Mouse (Mus musculus) stomach, embryonic 16.5 days (tissue): ENCODE data around the gene Sorcs2. TPM values are rescaled to one million over a fixed set of nuclear protein-coding genes. Genes with fewer than 3 reads are reported as not detected.

Experiments
- ATAC-seq: fragments of 200-750 bp; cut with Nextera tagmentation; 2 replicates; pipeline ENCODE4 v1.8.0; 2017; ENCODE audit warnings: moderate number of reproducible peaks, moderate TSS enrichment; ENCODE audit not compliant: insufficient read depth, low FRiP score
- H3K27ac ChIP-seq: fragments of 300-500 bp; sonication (generic); 2 replicates; pipeline ENCODE4 v1.5.1; 2014; ENCODE audit warnings: low read length
- H3K27me3 ChIP-seq: fragments of 300-500 bp; sonication (generic); 2 replicates; pipeline ENCODE4 v1.6.1; 2014; ENCODE audit warnings: low read length, control low read depth, mixed read lengths; ENCODE audit not compliant: control insufficient read depth, insufficient read depth
- H3K36me3 ChIP-seq: fragments of 300-500 bp; sonication (generic); 2 replicates; pipeline ENCODE4 v1.6.1; 2014; ENCODE audit warnings: low read length; ENCODE audit not compliant: control insufficient read depth, insufficient read depth
- H3K4me1 ChIP-seq: fragments of 300-500 bp; sonication (generic); 2 replicates; pipeline ENCODE4 v1.6.1; 2014; ENCODE audit warnings: low read length, control low read depth, mixed read lengths; ENCODE audit not compliant: control insufficient read depth, insufficient read depth
- H3K4me2 ChIP-seq: fragments of 300-500 bp; sonication (generic); 2 replicates; pipeline ENCODE4 v1.6.1; 2014; ENCODE audit warnings: low read depth, low read length, mixed read lengths
- H3K4me3 ChIP-seq: fragments of 300-500 bp; sonication (generic); replicated peaks from 2 replicates; pipeline ENCODE4 v1.5.1; 2014; ENCODE audit warnings: mild to moderate bottlenecking, low read length
- H3K9ac ChIP-seq: fragments of 300-500 bp; sonication (generic); 2 replicates; pipeline ENCODE4 v1.6.1; 2014; ENCODE audit warnings: low read length
- H3K9me3 ChIP-seq: fragments of 300-500 bp; sonication (generic); replicated peaks from 2 replicates; pipeline ENCODE4 v1.6.1; 2016; ENCODE audit warnings: low read length, control low read depth; ENCODE audit not compliant: control insufficient read depth
- WGBS: fragments of 180-500 bp; shearing (Covaris S2); extraction: QIAGEN DNeasy Blood & Tissue Kit; methylation state at CpG from one replicate; pipeline ENCODE4 v1.1.7; 2014; 5-methylcytosine and 5-hydroxymethylcytosine counted together
- polyA plus RNA-seq: library from polyadenylated mRNA; unstranded; fragments of >200 nt; fragmentation: Nextera tagmentation; extraction: Ambion mirVana; gene quantifications from 2 replicates; pipeline ENCODE4 v1.2.1, GENCODE M21; 2015

Sorcs2 gene
- polyA plus RNA-seq, 1 experiment from 2014 or later: 11.8 TPM

DNA sequence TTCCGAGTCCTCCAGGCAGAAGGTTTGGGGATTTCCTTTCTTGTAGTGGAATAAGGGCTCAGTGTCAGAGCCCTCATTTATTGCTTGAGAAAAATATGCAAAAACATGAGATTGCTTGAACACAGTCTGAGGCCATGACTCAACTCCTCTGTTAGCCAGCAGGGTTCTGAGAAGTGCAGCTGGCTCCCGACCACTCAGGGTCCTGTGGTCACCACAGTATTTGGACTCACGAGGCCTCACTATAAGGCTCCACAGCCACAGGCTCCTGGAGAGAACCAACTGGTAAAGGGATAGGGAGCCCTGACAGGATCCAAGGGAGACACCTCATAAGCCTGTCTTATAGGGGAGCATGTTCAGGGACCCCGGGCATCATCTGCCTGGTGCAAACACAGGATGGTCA, 15.2 kb downstream of the Sorcs2 start:
- H3K9ac ChIP-seq: no peak overlapping the region
- ATAC-seq: no peak
- 66% methylated on average over 4 of the region's 4 CpGs for WGBS
- H3K4me2 ChIP-seq: no peak overlapping the region
- peaks cover 23% of the 10 kb centered on the region for H3K4me1 ChIP-seq
- no peaks in the 10 kb centered on the region for H3K9me3 ChIP-seq
- H3K36me3 ChIP-seq: no peaks in the 10 kb centered on the region
- no peak overlapping the region for H3K27ac ChIP-seq
- H3K4me3 ChIP-seq: no peak overlapping the region
- no peaks in the 10 kb centered on the region for H3K27me3 ChIP-seq

DNA sequence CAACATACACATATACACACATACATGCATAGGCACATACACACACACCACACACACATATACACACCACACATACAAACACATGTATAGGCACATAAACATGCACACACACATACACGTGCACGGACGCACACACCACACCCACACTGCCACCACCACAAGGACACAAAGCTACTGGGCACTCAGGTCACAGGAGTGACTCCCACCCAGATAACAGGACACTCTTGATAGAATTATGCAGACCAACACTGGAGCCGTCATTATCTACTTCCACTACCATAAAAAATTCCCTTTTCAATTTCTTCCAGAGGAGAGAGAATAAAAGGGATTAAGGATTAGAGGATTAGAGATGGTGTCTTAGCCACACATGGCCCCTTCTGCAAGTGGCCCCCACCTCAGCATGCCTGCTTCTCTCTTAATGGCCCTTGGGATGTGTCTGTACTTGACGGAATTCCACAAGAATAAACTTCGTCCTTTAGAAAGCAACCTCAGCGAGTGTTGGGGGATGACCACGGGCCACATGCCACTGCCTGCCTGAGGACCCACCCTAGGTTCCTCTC, 15.7 kb downstream of the Sorcs2 start:
- Histone ChIP-seq H3K4me3 (no peak overlapping the region), H3K27me3 (no peaks in the 10 kb centered on the region), H3K36me3 (no peaks in the 10 kb centered on the region), H3K27ac (no peak overlapping the region), H3K4me1 (peaks cover 29% of the 10 kb centered on the region), H3K4me2 (no peak overlapping the region), H3K9ac (no peak overlapping the region), H3K9me3 (no peaks in the 10 kb centered on the region)
- ATAC-seq: no peak
- WGBS: 63% methylated on average over 8 of the region's 8 CpGs

DNA sequence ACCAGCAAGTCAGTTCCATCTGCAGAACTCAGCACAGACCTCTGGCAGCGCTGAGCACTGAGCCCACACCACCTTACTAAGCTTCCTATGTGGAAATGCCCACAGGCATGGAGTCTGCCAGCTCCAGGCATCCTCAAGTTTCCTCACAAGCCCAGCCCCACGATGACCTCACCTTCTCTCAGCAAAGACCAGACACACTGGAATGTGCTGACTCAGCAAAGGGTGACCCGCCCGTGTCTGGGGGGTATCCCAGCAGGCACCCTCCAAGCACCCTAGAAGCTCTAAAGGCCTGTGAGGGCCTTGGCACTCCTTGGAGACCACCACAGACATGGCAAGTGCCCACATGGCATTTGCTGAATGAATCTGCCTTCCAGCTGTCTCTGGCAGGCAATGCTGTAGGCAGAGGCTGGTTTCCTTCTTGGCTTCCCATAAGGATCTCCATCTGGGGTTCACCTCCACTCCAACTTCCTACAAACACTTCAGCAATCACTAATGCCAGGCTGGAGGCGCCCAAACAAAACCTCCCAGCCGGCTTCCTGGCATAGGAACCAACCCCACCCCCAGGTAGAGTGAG, 17.9 kb downstream of the Sorcs2 start:
- peaks cover 36% of the 10 kb centered on the region for H3K4me1 ChIP-seq
- H3K27me3 ChIP-seq: no peaks in the 10 kb centered on the region
- H3K36me3 ChIP-seq: no peaks in the 10 kb centered on the region
- no peak overlapping the region for H3K9ac ChIP-seq
- ATAC-seq: no peak
- no peak overlapping the region for H3K4me3 ChIP-seq
- WGBS: 62% methylated on average over 6 of the region's 6 CpGs
- H3K4me2 ChIP-seq: no peak overlapping the region
- no peaks in the 10 kb centered on the region for H3K9me3 ChIP-seq
- H3K27ac ChIP-seq: no peak overlapping the region

DNA sequence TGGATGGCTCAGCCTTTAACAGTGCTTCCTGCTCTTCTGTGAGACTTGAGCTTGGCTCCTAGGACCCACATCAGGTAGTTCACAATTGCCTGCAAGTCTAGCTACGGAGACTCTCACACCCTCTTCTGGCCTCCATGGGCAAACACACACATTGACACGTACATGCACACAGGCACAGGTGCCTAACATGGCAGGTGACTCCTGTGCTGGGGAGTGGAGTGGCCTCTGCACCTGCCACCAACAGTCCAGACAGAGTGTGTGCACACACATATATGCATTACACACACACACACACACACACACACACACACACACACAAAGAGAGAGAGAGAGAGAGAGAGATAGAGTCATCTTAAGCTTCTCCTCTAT, 19.6 kb downstream of the Sorcs2 start:
- no peaks in the 10 kb centered on the region for H3K9me3 ChIP-seq
- ATAC-seq: no peak
- H3K9ac ChIP-seq: no peak overlapping the region
- H3K4me2 ChIP-seq: no peak overlapping the region
- no peak overlapping the region for H3K27ac ChIP-seq
- no peaks in the 10 kb centered on the region for H3K36me3 ChIP-seq
- peaks cover 44% of the 10 kb centered on the region for H3K4me1 ChIP-seq
- H3K4me3 ChIP-seq: no peak overlapping the region
- H3K27me3 ChIP-seq: no peaks in the 10 kb centered on the region
- WGBS: 90% methylated on average over 2 of the region's 2 CpGs

DNA sequence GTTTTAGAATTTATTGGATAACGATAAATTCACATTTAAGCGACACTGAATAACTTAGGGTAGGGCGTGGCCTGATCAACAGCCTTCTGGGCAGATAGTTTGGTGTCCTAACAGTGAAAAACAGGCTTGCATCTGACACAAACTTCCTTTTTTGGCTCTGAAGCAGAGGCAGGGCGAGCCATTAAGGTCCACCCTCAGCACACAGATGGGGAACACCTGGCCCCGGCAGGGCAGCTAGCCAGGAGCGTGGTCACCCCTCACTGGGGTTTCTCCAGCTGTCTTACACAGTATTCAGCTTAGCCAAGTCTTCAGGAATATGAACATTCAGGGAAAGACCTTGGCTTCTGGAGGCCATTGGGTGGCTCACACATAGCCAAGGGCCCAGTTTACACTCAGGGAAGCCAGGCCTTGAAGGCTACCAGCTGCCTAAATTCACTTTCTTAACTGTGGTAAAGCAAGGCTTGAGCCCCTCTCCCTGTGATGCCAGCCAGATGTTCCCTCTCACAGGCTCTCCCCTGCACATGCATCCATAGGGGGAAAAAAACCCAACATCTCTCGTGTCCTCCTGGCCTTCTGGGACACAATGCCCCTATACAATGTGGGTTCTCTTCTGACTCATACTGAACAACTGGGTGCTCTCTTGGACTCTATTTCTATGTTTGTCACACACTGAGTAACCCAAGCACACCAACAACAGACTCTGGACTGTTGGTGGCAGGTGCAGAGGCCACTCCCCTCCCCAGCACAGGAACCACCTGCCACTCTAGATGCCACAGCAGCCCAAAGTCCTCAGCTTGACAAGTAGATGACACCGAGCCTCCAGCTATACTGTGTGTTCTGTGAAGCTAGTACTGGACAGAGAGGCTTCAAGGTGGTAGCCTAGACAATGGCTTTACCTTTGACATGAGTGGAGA, 20.2 kb downstream of the Sorcs2 start:
- Histone ChIP-seq H3K9ac (no peak overlapping the region), H3K4me2 (no peak overlapping the region), H3K27ac (peak overlapping the region; percentile 75), H3K4me1 (peaks cover 51% of the 10 kb centered on the region), H3K4me3 (no peak overlapping the region), H3K27me3 (no peaks in the 10 kb centered on the region), H3K36me3 (no peaks in the 10 kb centered on the region), H3K9me3 (no peaks in the 10 kb centered on the region)
- ATAC-seq: peak; percentile 76
- 43% methylated on average over 8 of the region's 8 CpGs for whole genome bisulfite sequencing

DNA sequence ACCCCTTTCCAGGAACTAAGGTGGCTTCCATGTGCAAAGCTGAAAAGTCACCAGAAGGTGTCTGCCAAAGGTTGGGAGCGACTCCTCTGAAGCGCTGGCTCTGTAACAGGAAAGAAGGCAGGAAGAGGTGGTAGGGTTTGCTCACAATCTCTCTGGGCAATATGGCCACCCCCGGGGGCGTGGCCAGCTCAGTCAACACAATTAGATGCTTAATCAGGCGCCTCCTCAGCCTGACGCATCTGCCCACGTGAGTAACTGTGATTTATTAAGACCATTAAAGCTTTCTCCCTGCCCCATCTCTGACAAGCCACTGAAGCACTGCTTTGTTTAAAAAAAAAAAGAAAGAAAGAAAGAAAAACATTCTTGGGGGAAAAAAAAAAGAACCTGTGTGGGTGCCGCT, 22.1 kb downstream of the Sorcs2 start:
- Histone ChIP-seq H3K4me1 (peaks cover 61% of the 10 kb centered on the region), H3K9me3 (no peaks in the 10 kb centered on the region), H3K9ac (no peak overlapping the region), H3K36me3 (no peaks in the 10 kb centered on the region), H3K4me3 (no peak overlapping the region), H3K27me3 (no peaks in the 10 kb centered on the region), H3K4me2 (no peak overlapping the region), H3K27ac (peak overlapping the region; percentile 75; the same call in 1 of the 2 replicates)
- WGBS: 51% methylated on average over 8 of the region's 8 CpGs
- ATAC-seq: no peak

DNA sequence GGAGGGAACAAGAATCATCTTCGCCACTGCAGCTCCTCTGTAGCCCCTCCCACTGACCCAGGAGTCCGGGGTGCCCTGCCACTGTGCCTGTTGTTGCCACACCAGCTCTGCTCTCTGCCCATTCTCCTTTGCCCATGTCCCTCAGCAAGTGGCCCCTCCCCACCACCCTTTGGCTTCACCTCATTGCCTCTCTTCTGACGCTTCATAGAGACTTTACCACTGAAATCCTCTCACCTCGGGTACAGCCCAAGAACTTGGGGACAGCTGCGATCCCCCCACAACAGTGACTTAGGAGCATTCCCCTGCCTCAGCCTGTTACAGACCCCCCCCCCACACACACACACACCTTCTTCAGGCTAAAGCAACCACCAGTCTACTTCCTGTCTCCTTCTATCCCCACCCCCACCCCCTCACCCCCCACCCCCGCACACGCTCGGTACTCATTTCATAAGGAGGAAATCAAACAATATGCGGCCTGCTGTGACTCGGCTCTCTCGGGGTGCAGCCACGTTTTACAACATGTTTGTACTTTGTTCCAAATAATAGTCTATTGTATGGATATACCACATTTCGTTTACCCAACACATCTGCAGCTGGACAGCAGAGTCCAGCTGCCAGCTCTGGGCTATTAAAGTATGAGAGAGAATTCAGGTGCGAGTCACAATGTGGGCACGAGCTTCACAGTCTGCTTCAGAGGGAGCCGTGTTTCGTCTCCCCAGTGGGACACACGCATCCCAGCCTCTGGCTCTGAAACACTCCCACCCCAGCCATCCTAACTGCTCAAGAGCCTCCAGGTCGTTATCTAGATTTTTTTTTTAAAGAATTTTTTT, 23.5 kb downstream of the Sorcs2 start:
- H3K4me1 ChIP-seq: peaks cover 61% of the 10 kb centered on the region

DNA sequence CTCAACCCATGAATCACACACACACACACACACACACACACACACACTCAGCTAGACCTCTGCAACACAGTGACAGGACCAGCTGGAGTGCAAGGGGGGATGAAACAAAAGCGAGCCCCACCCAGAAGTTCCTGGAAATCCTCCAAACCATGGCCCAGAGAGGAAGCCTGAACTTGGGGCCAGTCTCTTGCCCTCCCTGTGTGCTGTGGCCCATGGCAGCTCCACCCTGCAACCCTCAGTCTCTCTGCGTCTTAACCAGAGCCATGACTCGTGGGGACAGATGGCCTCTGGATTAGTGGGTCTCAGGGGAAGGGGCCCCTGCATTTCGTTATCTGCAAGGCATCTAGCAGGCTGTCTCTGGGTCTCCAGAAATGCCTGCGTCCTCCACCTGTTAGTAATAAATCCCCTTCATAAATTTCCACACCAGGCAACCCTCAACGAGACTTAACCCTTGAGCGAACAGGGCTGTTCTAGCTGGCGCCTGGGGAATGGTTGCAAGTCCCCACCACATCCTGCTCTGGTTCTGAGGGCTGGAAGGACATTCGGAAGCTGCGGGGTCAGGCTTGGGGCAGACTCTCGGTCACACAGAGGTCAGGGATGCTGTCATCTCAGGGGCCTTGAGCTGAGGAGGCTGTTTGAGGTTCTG, 24.6 kb downstream of the Sorcs2 start:
- H3K9me3 ChIP-seq: no peaks in the 10 kb centered on the region
- 23% methylated on average over 11 of the region's 11 CpGs for WGBS

More for the DNA sequence above, 23.5 kb downstream of the Sorcs2 start:
- Histone ChIP-seq H3K9me3 (no peaks in the 10 kb centered on the region), H3K27me3 (no peaks in the 10 kb centered on the region), H3K4me3 (no peak overlapping the region), H3K36me3 (no peaks in the 10 kb centered on the region), H3K27ac (peak overlapping the region; percentile 48), H3K9ac (0 out of 2 replicates have a peak overlapping the region, but pooled peaks have one; percentile 30), H3K4me2 (no peak overlapping the region)
- no peak for ATAC-seq
- 38% methylated on average over 19 of the region's 19 CpGs for WGBS

More for the DNA sequence above, 24.6 kb downstream of the Sorcs2 start:
- Histone ChIP-seq H3K9ac (0 out of 2 replicates have a peak overlapping the region, but pooled peaks have one; percentile 2), H3K27ac (peak overlapping the region; percentile 48), H3K27me3 (no peaks in the 10 kb centered on the region), H3K4me2 (no peak overlapping the region), H3K4me1 (peaks cover 71% of the 10 kb centered on the region), H3K36me3 (no peaks in the 10 kb centered on the region), H3K4me3 (no peak overlapping the region)
- ATAC-seq: peak; percentile 18; the same call in 1 of the 2 replicates
